Comparison of ENCODE assay signal across 11 mouse cellular contexts in the genomic region with DNA sequence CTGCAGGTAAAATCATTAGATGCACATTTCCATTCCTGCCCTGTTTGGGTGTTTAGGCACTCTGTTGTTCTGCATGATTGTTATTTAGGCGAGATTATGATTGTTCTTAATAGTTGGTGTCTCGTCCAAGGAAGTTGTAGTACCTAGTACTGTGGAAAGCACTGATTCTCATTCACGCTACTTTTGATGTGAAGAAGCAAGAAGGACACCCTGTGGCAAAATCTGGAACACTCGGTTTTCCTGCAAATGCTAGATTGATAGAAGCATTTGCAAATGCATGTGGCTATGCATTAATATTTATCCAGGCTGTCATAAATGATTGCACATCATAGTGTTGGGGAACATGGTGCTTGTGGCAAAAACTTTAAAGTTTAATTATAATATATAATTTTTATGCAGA.
DNase-seq lines count a peak whose midpoint lies in the region; ATAC-seq and TF ChIP-seq lines count a peak whose summit lies in the region.
"Had no signal": no experiment of that assay in that cellular context is flagged by ENCODE, and none has a peak within 500 bp of the region (broad histone marks: within the 10 kb centered on the region; RNA-seq: fewer than 3 reads in every experiment).

No protein-coding gene starts in this region.

- peak; percentile 26 to 49 for DNase-seq in cerebellum, postnatal 10 days
- no peak for DNase-seq in cerebellum, adult 2 months
- DNase-seq in heart, postnatal 4 days, result peak; percentile 25
- DNase-seq in heart, embryonic 10.5 days (ENCODE audit: low spot score), result no peak
- DNase-seq in liver, adult 2 months (ENCODE audit: extremely low read depth, low read depth, low spot score), result peak; percentile 7
- DNase-seq in brain, embryonic 14.5 days (ENCODE audit: low read depth), result peak; percentile 84
- DNase-seq: heart, adult 11 months; liver had no signal

- H3K27me3 ChIP-seq in cerebellum, adult 2 months (ENCODE audit: control insufficient read depth, insufficient read depth, low read length), result no peaks in the 10 kb centered on the region
- H3K27me3 ChIP-seq in heart, embryonic 10.5 days (ENCODE audit: insufficient read depth, poor library complexity, severe bottlenecking), result no peaks in the 10 kb centered on the region
- H3K27me3 ChIP-seq in liver, adult 2 months (ENCODE audit: control insufficient read depth, insufficient read depth, low read length), result no peaks in the 10 kb centered on the region
- H3K27me3 ChIP-seq in liver, embryonic 12.5 days (replicated peaks), result no peaks in the 10 kb centered on the region
- H3K27me3 ChIP-seq: megakaryocyte, embryonic 14.5 days had no signal

- no peak for TF ChIP-seq CTCF in cerebellum, adult 2 months (IDR thresholded peaks at IDR 0.05; ENCODE audit: borderline replicate concordance, insufficient read depth, low read depth, low read length)
- TF ChIP-seq CTCF in liver, adult 2 months (IDR thresholded peaks at IDR 0.05; ENCODE audit: low read depth, low read length), result no peak
- TF ChIP-seq CTCF in brain, embryonic 14.5 days (IDR thresholded peaks at IDR 0.05; ENCODE audit: borderline replicate concordance, extremely low read depth, insufficient read depth, insufficient read length), result peak; percentile 42; the same call in 1 of the 2 replicates

- ATAC-seq in liver, embryonic 12.5 days, result no peak
- ATAC-seq in erythroblast, adult 5-6 weeks (replicated peaks; ENCODE audit: low FRiP score, poor library complexity, severe bottlenecking), result no peak

- H3K36me3 ChIP-seq in heart, embryonic 10.5 days, result no peaks in the 10 kb centered on the region
- H3K36me3 ChIP-seq in liver, adult 2 months (ENCODE audit: control insufficient read depth, insufficient read depth, low read length), result peaks cover 2% of the 10 kb centered on the region; the same call in 1 of the 2 replicates
- H3K36me3 ChIP-seq in liver, embryonic 12.5 days, result no peaks in the 10 kb centered on the region

- no peak overlapping the region for H3K4me3 ChIP-seq in cerebellum, adult 2 months (replicated peaks; ENCODE audit: insufficient read depth, low read depth, low read length)
- no peak overlapping the region for H3K4me3 ChIP-seq in heart, embryonic 10.5 days
- H3K4me3 ChIP-seq in liver, adult 2 months (ENCODE audit: insufficient read depth, low read depth, low read length), result no peak overlapping the region
- no peak overlapping the region for H3K4me3 ChIP-seq in liver, embryonic 12.5 days
- H3K4me3 ChIP-seq: megakaryocyte, embryonic 14.5 days had no signal

- no peaks in the 10 kb centered on the region for H3K9me3 ChIP-seq in heart, embryonic 10.5 days
- no peaks in the 10 kb centered on the region for H3K9me3 ChIP-seq in liver, embryonic 12.5 days (replicated peaks)

- H3K79me2 ChIP-seq in liver, adult 2 months (ENCODE audit: control insufficient read depth, insufficient read depth, low read length), result no peaks in the 10 kb centered on the region

- no peak overlapping the region for H3K27ac ChIP-seq in cerebellum, adult 2 months (ENCODE audit: insufficient read depth, low read length)
- no peak overlapping the region for H3K27ac ChIP-seq in heart, embryonic 10.5 days
- no peak overlapping the region for H3K27ac ChIP-seq in liver, adult 2 months (replicated peaks; ENCODE audit: insufficient read depth, low read depth, low read length)
- H3K27ac ChIP-seq in liver, embryonic 12.5 days, result no peak overlapping the region

- H3K9ac ChIP-seq in liver, adult 2 months (ENCODE audit: low read depth, low read length), result no peak overlapping the region
- no peak overlapping the region for H3K9ac ChIP-seq in liver, embryonic 12.5 days

- no peaks in the 10 kb centered on the region for H3K4me1 ChIP-seq in cerebellum, adult 2 months (ENCODE audit: control insufficient read depth, insufficient read depth, low read length)
- peaks cover 16% of the 10 kb centered on the region for H3K4me1 ChIP-seq in heart, embryonic 10.5 days
- H3K4me1 ChIP-seq in liver, adult 2 months (ENCODE audit: control insufficient read depth, insufficient read depth, low read length), result no peaks in the 10 kb centered on the region
- H3K4me1 ChIP-seq in liver, embryonic 12.5 days, result peaks cover 16% of the 10 kb centered on the region
- H3K4me1 ChIP-seq: megakaryocyte, embryonic 14.5 days had no signal

- TF ChIP-seq POLR2A in cerebellum, adult 2 months (IDR thresholded peaks at IDR 0.05; ENCODE audit: borderline replicate concordance, insufficient read depth, low read length), result no peak
- TF ChIP-seq POLR2A in liver, adult 2 months (IDR thresholded peaks at IDR 0.05; ENCODE audit: extremely low read depth, insufficient read depth, low read length), result no peak
- no peak for TF ChIP-seq POLR2A in brain, embryonic 14.5 days (IDR thresholded peaks at IDR 0.05; ENCODE audit: borderline replicate concordance, extremely low read depth, insufficient read depth, insufficient read length, poor library complexity, severe bottlenecking)

- H3K4me2 ChIP-seq in liver, embryonic 12.5 days, result no peak overlapping the region

- 44% methylated on average over 4 of the region's 4 CpGs for WGBS in cerebellum, adult 2 months
- 32% methylated on average over 4 of the region's 4 CpGs for WGBS in heart, embryonic 10.5 days
- 76% methylated on average over 4 of the region's 4 CpGs for WGBS in liver, adult 2 months
- WGBS in liver, embryonic 12.5 days (ENCODE audit: insufficient replicate concordance), result 42% methylated on average over 4 of the region's 4 CpGs

Comparison
In these comparisons a context has a peak if more than half of its experiments do, and no peak if none do; other contexts are left out.
1. DNase-seq: peak in cerebellum, postnatal 10 days (2 of 2), heart, postnatal 4 days (single experiment), liver, adult 2 months (single experiment) and brain, embryonic 14.5 days (single experiment); none in cerebellum, adult 2 months (0 of 2) and heart, embryonic 10.5 days (single experiment).